Mouse (Mus musculus): ENCODE results near the gene Mapre3.

Gene Mapre3

DNA sequence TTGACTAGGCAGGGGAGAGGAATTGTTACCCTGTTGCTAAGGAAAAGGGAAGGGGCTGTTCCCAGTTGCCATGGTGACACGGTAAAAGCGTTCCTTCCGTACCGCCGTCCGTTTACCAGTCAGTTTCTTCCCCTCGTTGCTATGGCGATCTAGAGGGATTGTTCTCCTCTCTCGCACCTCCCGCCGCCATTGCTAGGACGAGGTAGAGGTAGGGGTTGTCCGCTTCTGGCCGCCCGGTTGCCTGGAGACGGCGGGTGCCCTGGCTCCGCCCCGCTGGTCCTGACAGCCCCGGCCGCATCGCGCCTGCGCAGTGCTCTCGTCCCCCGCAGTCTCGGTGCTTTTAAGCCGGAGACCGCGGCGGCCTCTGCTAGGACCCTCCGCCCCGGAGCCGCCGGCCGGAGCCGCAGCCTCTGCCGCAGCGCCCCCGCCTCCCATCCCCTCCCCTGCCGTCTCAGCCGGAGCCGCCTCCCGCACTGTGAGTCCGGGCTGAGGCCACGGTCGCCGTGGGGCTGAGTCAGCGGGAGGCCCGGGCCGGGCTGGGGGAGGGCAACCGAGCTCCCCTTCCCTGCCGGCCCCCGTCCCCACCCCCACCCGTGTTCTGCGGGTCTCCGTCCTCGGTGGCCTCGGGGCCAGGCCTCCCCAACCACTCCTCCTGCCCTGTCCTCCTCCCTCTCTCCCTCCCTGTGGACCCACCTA, at the start of gene Mapre3:
Gene Mapre3, plus strand, starts transcription at position 218 of the 696 bp plus-strand sequence.
- DNase-seq (ENCODE audit: low read depth): peak; percentile 20

DNA sequence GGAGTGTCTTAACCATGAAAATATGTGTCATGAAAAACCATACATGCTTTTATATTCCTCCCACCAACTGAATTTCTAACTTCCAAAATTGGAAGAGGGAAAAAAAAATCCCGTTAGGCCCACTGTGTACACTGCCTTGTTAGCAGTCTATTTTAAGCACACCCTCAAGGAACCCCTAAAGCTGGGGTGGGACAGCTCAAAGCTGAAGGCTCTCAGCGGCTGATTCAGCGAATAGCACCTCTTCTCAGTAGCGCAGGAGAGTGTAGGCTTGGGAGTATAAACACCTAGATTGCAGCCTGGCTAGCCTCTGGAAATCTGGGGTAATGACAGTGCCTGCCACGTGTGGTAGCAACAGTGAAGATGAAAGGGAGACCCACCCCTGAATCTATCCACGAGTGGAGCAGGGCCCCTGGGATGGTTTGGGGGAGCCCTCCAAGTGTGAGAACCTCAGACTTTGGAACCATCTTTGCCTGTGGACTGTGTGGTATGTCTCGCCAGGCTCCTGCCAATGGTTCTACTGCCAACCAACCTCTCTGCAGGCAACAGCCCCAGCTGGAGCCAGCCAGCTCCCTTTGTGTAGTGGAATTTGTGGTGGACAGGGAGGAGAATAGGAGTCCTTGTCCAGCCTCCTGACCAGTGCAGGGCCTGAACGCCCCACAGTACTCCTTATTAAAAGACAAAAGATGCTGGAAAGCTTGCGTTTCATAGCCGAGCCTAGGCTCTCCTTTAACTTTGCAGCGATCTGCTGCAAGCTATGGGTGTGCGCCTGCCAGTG, 48.7 kb upstream of the Mapre3 start:
- no peak for DNase-seq (ENCODE audit: low read depth)

DNA sequence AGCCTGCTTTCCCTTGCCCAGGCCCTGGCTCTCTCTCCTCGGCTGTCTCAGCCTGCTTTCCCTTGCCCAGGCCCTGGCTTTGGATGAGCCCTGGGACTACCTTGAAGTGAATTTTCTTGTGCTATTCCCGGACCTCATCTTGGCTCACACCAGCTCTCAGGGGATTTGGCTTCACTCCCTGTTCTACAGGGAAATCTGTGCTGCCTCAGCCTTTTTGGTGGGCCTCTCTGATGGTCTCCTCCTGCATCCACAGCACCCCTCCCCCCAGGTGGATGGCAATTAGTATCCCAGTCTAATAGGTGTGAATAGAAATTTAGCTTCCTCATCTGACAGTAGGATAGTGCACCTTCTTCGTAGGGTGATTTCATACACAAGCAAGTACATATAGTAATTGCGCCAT, 46.4 kb upstream of the Mapre3 start:
- no peak for DNase-seq (ENCODE audit: low read depth)

DNA sequence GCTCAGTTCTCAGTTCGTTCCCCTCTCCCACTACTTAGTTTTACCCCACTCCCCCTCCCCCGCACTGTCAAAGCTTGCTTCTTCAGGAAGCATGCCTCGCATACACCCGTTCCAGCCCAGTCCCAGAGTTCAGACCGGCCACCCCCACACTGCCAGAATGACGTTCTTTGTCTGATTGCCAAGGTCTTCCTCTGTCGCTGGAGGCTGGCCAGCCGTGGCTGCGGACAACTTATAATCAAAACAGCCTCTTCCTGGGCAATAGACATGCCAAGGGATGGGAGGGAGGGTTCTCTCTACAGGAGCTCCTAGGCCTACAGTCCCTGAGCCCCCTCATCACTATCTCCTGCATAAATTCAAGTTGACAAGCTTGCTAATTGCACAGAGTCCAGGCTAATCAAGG, 45.8 kb upstream of the Mapre3 start:
- no peak for DNase-seq (ENCODE audit: low read depth)

DNA sequence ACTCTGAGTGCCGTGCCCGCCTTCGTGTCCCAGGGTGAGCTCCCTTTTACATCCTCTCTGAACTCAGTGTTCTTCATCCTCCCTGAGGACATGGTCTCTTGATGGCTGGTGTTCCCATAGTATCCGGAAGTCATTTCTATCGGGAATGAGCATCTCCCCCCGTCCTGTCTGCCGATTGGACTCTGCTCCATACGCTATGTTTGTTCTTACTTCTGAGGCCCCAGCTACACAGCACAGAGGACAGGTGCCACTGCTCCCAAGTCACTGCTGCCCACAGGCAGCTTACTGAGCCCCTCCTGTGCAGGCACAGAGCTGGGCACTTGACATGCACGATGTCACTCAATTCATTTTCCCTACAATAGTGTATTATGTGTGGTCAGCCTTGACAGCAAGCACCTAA, 45.4 kb upstream of the Mapre3 start:
- no peak for DNase-seq (ENCODE audit: low read depth)

DNA sequence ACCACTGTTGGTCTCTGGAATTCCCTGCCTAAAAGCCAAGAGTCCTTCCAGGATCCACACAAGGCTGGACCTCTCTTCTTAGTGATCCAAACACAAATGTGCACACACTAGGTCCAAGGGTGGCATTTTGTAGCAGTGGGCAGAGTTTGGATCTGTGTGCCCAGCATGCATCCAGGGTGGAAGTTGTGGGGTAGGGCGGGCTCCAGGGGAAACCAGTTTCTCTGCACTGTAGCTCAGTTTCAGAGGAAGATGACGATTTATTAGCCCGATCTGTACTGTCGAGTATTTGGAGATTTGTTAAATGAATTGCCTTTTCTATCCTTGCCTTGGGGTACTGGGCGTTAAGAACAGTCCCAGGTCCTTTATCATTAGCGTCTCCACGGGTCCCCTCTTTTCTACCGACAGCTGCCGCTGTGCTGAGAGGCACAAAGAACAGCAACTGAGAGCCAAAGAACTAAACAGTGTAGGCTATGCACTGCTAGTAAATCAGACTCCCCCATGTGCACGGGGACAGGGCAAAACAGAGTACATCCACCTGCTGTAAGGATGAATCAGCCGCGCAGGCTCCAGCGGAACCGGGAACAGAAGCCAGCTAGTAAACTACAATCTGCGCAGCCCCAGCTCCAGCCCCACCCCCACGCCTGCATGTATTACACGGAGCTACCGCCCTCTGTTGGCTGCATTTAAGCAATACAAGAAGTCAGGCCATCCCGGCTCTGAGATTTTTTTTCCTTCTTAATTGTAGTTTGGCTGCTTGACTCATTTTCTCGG, 39.7 kb upstream of the Mapre3 start:
- DNase-seq (ENCODE audit: low read depth): peak; percentile 62

DNA sequence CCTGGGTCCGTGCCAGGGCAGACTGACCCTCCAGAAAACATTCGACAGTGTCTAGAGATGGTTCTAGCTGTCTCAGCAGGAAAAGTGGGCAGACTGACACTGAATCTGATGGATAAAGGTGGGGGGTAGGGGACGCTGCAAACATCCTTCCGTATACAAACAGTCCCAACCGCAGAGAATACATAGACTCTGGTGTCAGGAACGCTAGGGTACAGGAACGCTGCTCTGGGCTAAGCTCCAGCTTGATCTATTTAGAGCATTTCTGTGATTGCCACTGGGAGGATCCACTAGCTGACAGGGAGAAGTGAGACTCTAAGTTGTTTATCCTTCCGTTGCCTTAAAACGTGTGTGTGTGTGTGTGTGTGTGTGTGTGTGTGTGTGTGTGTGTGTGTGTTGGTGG, 33.7 kb upstream of the Mapre3 start:
- DNase-seq (ENCODE audit: low read depth): no peak

DNA sequence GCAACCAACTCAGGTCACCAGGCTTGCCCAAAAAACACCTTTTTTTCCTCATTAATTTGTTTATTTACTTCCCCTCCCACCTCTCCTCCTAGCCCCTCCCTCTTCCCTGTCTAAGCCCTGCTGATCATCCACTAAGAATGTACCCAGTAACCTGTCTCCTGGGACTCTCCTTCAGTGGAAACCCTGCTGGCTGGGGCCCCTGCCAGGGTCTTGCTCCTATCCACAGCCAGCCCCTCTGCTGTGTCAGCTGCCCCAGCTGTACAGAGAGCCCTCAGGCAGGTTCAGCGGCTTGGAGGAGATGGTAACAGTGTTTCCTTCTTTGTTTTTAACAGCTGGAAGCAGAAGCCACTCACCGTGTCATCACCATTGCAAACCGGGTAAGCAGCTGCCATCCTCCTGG, 33.3 kb upstream of the Mapre3 start:
- no peak for DNase-seq (ENCODE audit: low read depth)

DNA sequence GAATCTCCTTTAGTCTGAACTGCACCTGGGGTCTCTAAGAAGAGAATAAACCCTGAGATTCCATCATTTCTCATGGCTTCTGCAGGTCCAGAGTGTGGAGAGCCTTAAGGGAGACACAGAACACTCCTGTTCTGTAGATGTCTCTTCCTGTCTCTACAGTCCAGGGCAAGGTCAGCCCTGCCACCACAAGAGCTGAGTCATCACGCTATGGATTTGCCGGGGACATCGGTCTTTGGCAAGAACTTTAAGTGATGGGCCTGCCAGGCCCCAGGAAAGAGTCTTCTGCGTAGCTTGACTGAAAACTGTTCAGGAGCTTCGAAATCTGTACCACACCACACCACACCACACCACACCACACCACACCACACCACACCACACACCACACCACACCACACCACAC, 27.1 kb upstream of the Mapre3 start:
- DNase-seq (ENCODE audit: low read depth): peak; percentile 80

DNA sequence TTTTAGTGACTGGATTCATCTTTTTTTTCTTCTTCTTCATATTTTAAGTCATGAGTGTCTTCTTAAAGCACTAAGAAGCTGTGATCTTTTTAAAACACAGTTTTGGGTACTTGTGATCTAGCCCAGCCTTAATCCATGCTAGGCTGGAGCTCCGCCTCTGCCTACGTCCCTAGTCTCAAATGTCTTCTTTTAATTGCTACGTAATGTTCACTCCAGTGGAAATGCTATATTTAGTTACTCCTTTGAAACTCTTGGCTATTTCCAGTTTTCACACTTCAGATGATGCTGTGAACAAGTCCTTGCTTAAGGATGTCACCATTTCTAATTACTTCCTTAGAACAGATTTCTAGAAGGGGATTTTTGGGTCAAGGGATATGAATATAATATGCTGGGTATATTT, 24.4 kb upstream of the Mapre3 start:
- DNase-seq (ENCODE audit: low read depth): no peak

DNA sequence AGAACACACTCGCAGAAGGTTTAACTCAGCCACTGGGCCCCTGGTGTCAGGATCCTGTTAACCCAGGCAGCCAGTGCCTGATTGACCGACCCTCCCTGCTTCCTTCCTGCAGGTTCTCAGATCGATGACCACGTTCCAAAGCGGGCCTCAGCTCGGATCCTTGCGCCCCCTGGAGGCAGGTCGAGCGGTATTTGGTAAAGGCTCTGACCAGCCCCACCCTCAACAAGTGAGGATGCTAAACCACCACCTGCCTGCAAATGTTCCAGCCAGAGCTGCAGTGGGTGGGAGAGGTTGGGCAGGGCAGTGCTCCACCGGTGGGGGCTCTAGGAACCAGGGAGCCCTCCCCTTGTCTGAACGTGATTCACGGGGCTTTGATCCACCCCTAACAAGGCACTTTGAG, 18.3 kb upstream of the Mapre3 start:
- DNase-seq (ENCODE audit: low read depth): peak; percentile 54

DNA sequence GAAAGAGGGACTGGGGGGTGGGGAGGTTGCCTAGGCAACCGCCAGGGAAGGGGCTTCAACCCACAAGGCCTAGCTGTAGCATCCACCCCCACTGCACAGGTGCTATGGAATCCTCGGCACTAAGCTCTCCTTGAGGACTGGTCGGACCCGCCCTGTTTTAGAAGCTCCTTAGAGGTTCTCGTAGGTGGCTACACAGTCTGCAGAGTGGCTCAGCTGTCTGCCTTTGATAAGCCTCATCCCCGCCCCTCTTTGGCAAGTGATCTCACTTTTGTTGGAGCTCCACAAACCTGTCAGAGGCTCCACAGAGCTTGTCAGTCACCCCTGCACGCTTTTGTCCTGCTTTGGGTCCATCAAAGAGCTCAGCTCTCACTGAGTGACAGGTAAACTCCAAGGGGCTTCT, 17.0 kb upstream of the Mapre3 start:
- DNase-seq (ENCODE audit: low read depth): peak; percentile 14

DNA sequence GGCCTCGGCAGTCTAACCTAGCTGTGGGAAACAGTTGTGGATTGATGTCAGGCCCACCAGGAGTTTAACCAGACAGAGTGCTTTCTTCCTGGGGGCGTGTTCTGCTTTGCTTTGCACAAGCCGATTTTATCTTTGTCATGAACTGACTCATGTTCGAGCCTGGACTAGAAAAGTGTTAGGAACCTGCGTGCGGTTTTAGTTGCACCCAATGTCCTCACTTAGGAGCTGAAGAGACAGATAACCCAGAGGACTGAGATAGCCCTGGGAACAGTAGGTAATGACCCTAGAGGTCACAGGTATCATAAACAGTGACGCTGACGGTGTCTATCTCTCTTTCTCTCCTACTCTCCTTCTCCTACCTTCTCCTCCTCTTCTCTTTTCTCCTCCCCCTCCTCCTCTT, 16.5 kb upstream of the Mapre3 start:
- peak; percentile 31 for DNase-seq (ENCODE audit: low read depth)

DNA sequence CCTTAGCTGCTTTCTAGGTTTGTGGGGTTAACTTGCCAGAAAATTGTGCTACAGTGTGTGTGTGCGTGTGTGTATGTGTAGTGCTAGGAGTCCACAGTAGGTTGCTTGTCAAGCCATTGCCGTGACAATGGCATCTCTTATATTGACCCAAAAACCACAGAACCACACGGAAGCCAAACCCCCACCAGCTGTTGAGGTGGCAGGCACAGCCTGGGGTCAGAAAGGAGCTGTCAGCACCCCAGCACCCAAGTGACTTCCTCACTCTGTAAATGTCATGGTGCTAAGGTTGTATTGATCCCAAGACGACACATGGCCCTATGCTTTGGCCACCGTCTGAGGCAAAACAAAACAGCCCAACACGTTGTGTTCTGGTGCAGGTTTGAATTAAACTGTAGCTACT, 15.5 kb upstream of the Mapre3 start:
- no peak for DNase-seq (ENCODE audit: low read depth)

DNA sequence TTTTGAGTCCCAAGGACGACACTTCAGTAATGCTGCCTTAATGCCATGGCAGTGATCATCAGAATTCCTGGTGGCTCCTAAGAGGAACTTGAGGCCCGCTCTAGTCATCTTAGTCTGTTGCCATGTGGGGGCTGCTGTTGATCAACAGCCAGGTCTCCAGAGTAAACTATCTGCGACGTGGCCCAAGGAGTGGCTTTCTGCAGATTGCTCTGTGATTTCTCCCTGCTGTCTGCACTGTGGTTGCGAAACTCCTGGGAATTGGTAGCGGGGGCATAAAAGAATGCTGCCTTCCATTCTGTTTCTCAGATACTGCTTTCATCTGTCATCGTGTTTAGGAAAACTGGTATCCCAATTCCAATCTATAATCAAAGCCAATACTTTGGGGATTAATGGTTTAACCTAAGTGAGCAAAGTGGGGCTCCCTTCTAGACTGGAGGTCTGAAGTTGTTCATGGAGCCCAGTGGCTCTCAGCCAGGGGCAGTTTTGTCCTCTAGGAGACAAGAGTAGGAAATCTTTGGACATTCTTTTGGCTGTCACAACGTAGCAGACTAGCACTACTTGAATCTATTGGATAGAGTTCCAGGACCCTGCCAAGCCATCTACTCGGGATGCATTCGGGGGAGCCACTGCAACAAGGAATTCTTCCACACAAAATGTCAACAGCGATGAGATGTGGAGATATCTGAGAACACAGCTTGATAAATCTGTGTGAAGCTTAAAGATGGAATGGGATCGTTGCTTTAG, 11.5 kb upstream of the Mapre3 start:
- DNase-seq (ENCODE audit: low read depth): no peak

DNA sequence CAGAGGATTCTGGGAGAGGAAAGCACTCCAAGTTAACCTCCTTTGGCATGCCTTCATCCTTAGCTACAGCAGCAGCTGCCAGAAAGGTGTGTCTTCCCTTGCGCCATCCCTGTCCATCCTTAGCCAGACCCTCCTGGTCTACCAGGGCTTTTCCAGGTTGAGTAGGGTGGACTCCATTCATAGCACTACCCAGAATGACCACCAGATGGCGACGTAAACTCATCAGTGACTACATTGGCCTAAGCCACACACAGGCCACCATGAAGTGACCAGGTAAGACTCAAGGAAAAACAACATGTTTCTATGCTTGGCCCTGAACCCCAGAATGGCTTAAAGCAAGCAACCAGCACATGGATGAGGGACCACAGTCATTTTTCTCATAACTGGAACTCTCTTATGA, 8.3 kb upstream of the Mapre3 start:
- peak; percentile 77 for DNase-seq (ENCODE audit: low read depth)

DNA sequence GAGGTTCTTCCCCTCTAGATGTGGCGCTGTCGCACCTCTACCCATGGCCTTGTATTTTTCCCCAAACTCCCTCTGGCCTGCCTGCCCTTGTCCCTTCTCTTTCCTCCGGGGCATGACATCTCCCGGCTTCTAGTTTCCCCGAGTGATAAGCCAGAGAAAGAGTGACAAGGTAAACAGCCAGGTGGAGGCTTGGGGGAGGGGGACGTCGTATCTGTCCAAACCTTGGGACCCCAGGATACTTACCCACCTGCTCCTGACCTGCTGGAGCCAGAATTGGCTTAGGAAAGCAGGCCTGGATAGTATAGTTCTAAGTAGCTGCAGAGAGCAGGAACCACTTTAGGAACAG, 652 bp downstream of the Mapre3 start:
- no peak for DNase-seq (ENCODE audit: low read depth)

DNA sequence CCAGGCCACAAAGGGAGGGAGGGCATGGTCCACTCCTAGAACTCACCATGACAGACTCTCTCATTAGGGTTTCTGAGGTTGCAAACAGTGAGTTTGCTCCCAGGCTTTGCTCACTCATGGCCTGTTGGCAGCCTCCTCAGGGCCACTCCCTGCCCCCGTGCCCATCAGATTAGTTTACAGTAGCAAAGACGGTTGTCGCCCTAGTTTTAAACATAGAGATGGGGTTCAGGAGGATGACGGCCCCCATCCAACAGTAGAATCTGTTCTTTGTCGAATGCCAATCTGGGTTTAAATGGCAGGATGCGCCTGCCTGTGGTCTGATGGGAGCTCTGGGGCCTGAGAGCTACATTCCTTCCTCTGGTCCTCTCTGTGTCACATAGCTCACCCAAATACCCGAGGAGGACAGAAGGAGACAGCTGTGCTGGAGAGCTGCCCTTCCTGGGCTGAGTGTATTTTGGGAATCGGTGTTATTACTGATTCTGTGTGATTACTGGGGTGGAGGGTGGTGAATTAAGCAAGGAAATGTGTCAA, 1.9 kb downstream of the Mapre3 start:
- no peak for DNase-seq (ENCODE audit: low read depth)

DNA sequence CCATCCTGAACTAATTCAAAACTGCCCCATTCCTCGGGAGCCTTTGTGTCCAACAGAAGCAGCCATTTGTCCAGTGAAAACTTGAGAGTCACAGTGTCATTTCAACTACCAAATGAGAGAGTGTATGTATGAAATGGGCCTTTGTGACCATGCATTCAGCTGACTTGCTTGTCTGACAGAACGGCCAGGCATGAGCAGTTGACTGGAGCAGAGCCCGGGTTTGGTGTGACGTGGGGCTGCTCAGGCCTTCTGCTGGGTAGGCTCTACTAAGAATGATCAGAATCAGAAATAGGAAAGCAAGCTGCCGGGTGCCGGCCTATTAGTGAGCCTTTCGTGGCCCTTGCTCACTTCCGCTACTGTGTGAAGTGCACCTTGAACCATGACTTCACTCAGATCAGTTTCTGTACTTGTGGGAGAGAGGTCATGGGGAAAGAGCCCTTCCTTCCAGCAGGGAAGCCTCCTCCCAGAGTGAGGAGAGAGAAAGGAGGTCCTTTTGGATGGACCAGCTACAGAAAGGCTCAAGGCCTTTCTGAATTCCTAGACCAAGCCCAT, 4.4 kb downstream of the Mapre3 start:
- no peak for DNase-seq (ENCODE audit: low read depth)

DNA sequence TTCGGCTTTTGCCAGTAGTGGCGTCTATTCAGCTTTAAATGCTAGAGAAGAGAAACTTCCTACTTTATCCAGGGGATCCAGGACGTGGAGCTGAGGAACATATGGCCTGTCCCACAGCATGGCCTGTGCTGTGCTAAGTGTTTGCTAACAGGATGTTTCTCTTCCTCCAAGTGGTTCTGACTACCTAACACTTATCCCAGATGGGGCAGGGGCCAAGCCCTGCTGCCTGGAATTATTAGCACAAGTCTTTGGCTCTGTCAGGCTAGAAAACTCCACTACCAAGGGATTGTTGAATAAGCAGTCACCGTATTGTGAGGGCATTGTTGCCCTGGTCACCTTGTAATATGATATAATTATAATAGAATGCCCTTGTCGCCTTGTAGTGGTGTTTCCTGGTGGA, 8.2 kb downstream of the Mapre3 start:
- DNase-seq (ENCODE audit: low read depth): no peak

DNA sequence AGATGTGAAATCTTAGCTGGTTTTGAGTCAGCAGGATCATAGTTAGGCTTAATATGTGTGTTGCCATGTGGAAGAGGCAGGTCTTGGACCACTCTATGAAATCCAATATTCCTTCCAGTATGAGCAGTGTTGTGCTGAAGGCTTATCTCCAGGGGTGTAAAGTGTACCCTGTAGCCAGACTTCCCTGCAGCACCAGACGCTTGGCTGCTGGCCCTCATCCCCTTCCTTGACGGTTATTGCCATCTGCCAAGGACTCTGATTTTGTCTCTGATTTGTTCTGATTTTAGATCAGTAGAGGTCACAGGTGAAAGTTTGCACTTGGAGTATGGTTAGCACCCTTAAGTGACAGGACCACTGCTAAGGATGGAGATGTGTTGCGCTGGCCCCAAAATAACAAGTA, 8.7 kb downstream of the Mapre3 start:
- no peak for DNase-seq (ENCODE audit: low read depth)

All from 416B (cell line).